Mouse (Mus musculus): ENCODE data around the gene Cd70. TPM values are rescaled to one million over a fixed set of nuclear protein-coding genes. Genes with fewer than 3 reads are reported as not detected.

Gene Cd70
- polyA plus RNA-seq, 1 experiment from 2014 or later = 0.38 TPM

GRCm38 (mm10) chr17:57131793-57132192 is 17.8 kb downstream of the Cd70 start:
- H3K27ac ChIP-seq = no peak overlapping the region
- WGBS = 81% methylated on average over 1 of the region's 1 CpGs

GRCm38 (mm10) chr17:57125853-57126622 is 23.5 kb downstream of the Cd70 start:
- 53% methylated on average over 3 of the region's 3 CpGs for whole genome bisulfite sequencing

More at GRCm38 (mm10) chr17:57131793-57132192, 17.8 kb downstream of the Cd70 start:
- ATAC-seq (replicated peaks; ENCODE audit: low FRiP score) = no peak
- Histone ChIP-seq H3K4me2 (no peak overlapping the region), H3K9ac (no peak overlapping the region), H3K4me3 (replicated peaks) (no peak overlapping the region), H3K9me3 (replicated peaks) (no peaks in the 10 kb centered on the region), H3K36me3 (no peaks in the 10 kb centered on the region), H3K4me1 (no peaks in the 10 kb centered on the region), H3K27me3 (peaks cover 5% of the 10 kb centered on the region; the same call in 1 of the 2 replicates)

GRCm38 (mm10) chr17:57124792-57125191 is 24.8 kb downstream of the Cd70 start:
- Histone ChIP-seq H3K9me3 (replicated peaks) (no peaks in the 10 kb centered on the region), H3K27me3 (no peaks in the 10 kb centered on the region), H3K27ac (no peak overlapping the region), H3K4me1 (no peaks in the 10 kb centered on the region), H3K9ac (no peak overlapping the region), H3K4me2 (no peak overlapping the region), H3K4me3 (replicated peaks) (no peak overlapping the region), H3K36me3 (no peaks in the 10 kb centered on the region)
- 79% methylated on average over 4 of the region's 4 CpGs for WGBS
- no peak for ATAC-seq (replicated peaks; ENCODE audit: low FRiP score)

More at GRCm38 (mm10) chr17:57125853-57126622, 23.5 kb downstream of the Cd70 start:
- no peaks in the 10 kb centered on the region for H3K36me3 ChIP-seq
- no peak overlapping the region for H3K9ac ChIP-seq
- H3K27ac ChIP-seq = no peak overlapping the region
- H3K9me3 ChIP-seq (replicated peaks) = no peaks in the 10 kb centered on the region
- H3K4me2 ChIP-seq = no peak overlapping the region
- ATAC-seq (replicated peaks; ENCODE audit: low FRiP score) = no peak
- no peaks in the 10 kb centered on the region for H3K27me3 ChIP-seq
- H3K4me3 ChIP-seq (replicated peaks) = no peak overlapping the region
- H3K4me1 ChIP-seq = no peaks in the 10 kb centered on the region

- no peak overlapping the region for H3K4me2 ChIP-seq
- 88% methylated on average over 11 of the region's 11 CpGs for WGBS
Observed at GRCm38 (mm10) chr17:57123192-57124118, 26.1 kb downstream of the Cd70 start.

GRCm38 (mm10) chr17:57121856-57122255 is 27.7 kb downstream of the Cd70 start:
- H3K4me2 ChIP-seq = no peak overlapping the region

More at GRCm38 (mm10) chr17:57123192-57124118, 26.1 kb downstream of the Cd70 start:
- no peak for ATAC-seq (replicated peaks; ENCODE audit: low FRiP score)
- Histone ChIP-seq H3K36me3 (no peaks in the 10 kb centered on the region), H3K4me1 (peaks cover 5% of the 10 kb centered on the region), H3K9me3 (replicated peaks) (no peaks in the 10 kb centered on the region), H3K27me3 (no peaks in the 10 kb centered on the region), H3K27ac (no peak overlapping the region), H3K9ac (no peak overlapping the region), H3K4me3 (replicated peaks) (no peak overlapping the region)

GRCm38 (mm10) chr17:57118524-57119349 is 30.8 kb downstream of the Cd70 start:
- ATAC-seq (replicated peaks; ENCODE audit: low FRiP score) = peak; percentile 96
- 1% methylated on average over 11 of the region's 11 CpGs for WGBS
- no peaks in the 10 kb centered on the region for H3K36me3 ChIP-seq
- H3K4me2 ChIP-seq = peak overlapping the region; percentile 45
- H3K27me3 ChIP-seq = 0 out of 2 replicates have a peak, but pooled peaks cover 6% of the 10 kb centered on the region
- H3K4me3 ChIP-seq (replicated peaks) = peak overlapping the region; percentile 7; the same call in 1 of the 2 replicates
- H3K4me1 ChIP-seq = peaks cover 5% of the 10 kb centered on the region
- no peaks in the 10 kb centered on the region for H3K9me3 ChIP-seq (replicated peaks)
- 0 out of 2 replicates have a peak overlapping the region, but pooled peaks have one; percentile 10 for H3K27ac ChIP-seq
- no peak overlapping the region for H3K9ac ChIP-seq

More at GRCm38 (mm10) chr17:57121856-57122255, 27.7 kb downstream of the Cd70 start:
- Histone ChIP-seq H3K4me3 (replicated peaks) (no peak overlapping the region), H3K4me1 (peaks cover 5% of the 10 kb centered on the region), H3K36me3 (no peaks in the 10 kb centered on the region), H3K9me3 (replicated peaks) (no peaks in the 10 kb centered on the region), H3K9ac (no peak overlapping the region), H3K27ac (no peak overlapping the region), H3K27me3 (0 out of 2 replicates have a peak, but pooled peaks cover 2% of the 10 kb centered on the region)
- ATAC-seq (replicated peaks; ENCODE audit: low FRiP score) = no peak
- WGBS = 75% methylated on average over 2 of the region's 2 CpGs

- no peaks in the 10 kb centered on the region for H3K36me3 ChIP-seq
- H3K9me3 ChIP-seq (replicated peaks) = no peaks in the 10 kb centered on the region
- no peak overlapping the region for H3K4me3 ChIP-seq (replicated peaks)
- H3K27ac ChIP-seq = no peak overlapping the region
- no peak for ATAC-seq (replicated peaks; ENCODE audit: low FRiP score)
- no peak overlapping the region for H3K4me2 ChIP-seq
- 0 out of 2 replicates have a peak, but pooled peaks cover 6% of the 10 kb centered on the region for H3K27me3 ChIP-seq
- no peak overlapping the region for H3K9ac ChIP-seq
- WGBS = 77% methylated on average over 2 of the region's 2 CpGs
- H3K4me1 ChIP-seq = peaks cover 5% of the 10 kb centered on the region
Observed at GRCm38 (mm10) chr17:57116801-57117200, 32.8 kb downstream of the Cd70 start.

GRCm38 (mm10) chr17:57112768-57113474 is 36.7 kb downstream of the Cd70 start:
- WGBS = 73% methylated on average over 10 of the region's 10 CpGs
- no peak overlapping the region for H3K27ac ChIP-seq
- no peaks in the 10 kb centered on the region for H3K9me3 ChIP-seq (replicated peaks)
- no peaks in the 10 kb centered on the region for H3K4me1 ChIP-seq
- no peak for ATAC-seq (replicated peaks; ENCODE audit: low FRiP score)
- H3K36me3 ChIP-seq = no peaks in the 10 kb centered on the region
- H3K4me3 ChIP-seq (replicated peaks) = no peak overlapping the region
- H3K4me2 ChIP-seq = no peak overlapping the region
- no peak overlapping the region for H3K9ac ChIP-seq
- 0 out of 2 replicates have a peak, but pooled peaks cover 6% of the 10 kb centered on the region for H3K27me3 ChIP-seq

- H3K4me1 ChIP-seq = peaks cover 15% of the 10 kb centered on the region
- H3K27me3 ChIP-seq = no peaks in the 10 kb centered on the region
- H3K9me3 ChIP-seq (replicated peaks) = no peaks in the 10 kb centered on the region
- ATAC-seq (replicated peaks; ENCODE audit: low FRiP score) = no peak
- WGBS = 93% methylated on average over 1 of the region's 1 CpGs
- no peak overlapping the region for H3K4me3 ChIP-seq (replicated peaks)
- H3K27ac ChIP-seq = no peak overlapping the region
- no peak overlapping the region for H3K9ac ChIP-seq
- H3K36me3 ChIP-seq = no peaks in the 10 kb centered on the region
- no peak overlapping the region for H3K4me2 ChIP-seq
Observed at GRCm38 (mm10) chr17:57110005-57110404, 39.6 kb downstream of the Cd70 start.

- Histone ChIP-seq H3K27ac (no peak overlapping the region), H3K9ac (no peak overlapping the region), H3K4me2 (no peak overlapping the region), H3K4me1 (peaks cover 27% of the 10 kb centered on the region), H3K4me3 (replicated peaks) (no peak overlapping the region), H3K9me3 (replicated peaks) (no peaks in the 10 kb centered on the region), H3K27me3 (no peaks in the 10 kb centered on the region), H3K36me3 (no peaks in the 10 kb centered on the region)
- ATAC-seq (replicated peaks; ENCODE audit: low FRiP score) = no peak
- 50% methylated on average over 5 of the region's 5 CpGs for WGBS
Observed at GRCm38 (mm10) chr17:57108666-57109171, 40.9 kb downstream of the Cd70 start.
